Mouse (Mus musculus) heart, embryonic 14.5 days (tissue): ENCODE results near the gene Map1b. TPM values are rescaled to one million over a fixed set of nuclear protein-coding genes. Genes with fewer than 3 reads are reported as not detected.
A peak's percentile ranks its signal among the peaks of the same experiment; 100 is the strongest.

Experiments used
- ATAC-seq: fragments of 200-750 bp; cut with Nextera tagmentation; 2 replicates; pipeline ENCODE4 v1.8.0; 2017; ENCODE audit warnings: low read depth, moderate TSS enrichment; ENCODE audit not compliant: insufficient number of reproducible peaks, insufficient read depth, low FRiP score
- H3K27ac ChIP-seq, 2 experiments: fragments of 200-500 bp in 1 of 2; fragments of 300-500 bp in 1 of 2; sonication (generic) in 1 of 2; replicated peaks in 1 of 2; 2 replicates each; pipeline ENCODE4 v1.5.1; 2012 to 2014; ENCODE audit warnings: low read depth in 2 of 2, low read length in 2 of 2, control low read depth in 1 of 2, mild to moderate bottlenecking in 1 of 2, mixed read lengths in 1 of 2; ENCODE audit not compliant: control insufficient read depth in 1 of 2, insufficient read depth in 1 of 2
- H3K27me3 ChIP-seq: fragments of 300-500 bp; sonication (generic); 2 replicates; pipeline ENCODE4 v1.6.1; 2014; ENCODE audit warnings: mild to moderate bottlenecking, low read length, control low read depth; ENCODE audit not compliant: control insufficient read depth, insufficient read depth
- H3K36me3 ChIP-seq: fragments of 300-500 bp; sonication (generic); 2 replicates; pipeline ENCODE4 v1.6.1; 2014; ENCODE audit warnings: mild to moderate bottlenecking, control low read depth, low read length, mixed read lengths; ENCODE audit not compliant: control insufficient read depth, insufficient read depth
- H3K4me1 ChIP-seq, 2 experiments: fragments of 200-500 bp in 1 of 2; fragments of 300-500 bp in 1 of 2; sonication (generic) in 1 of 2; 2 replicates each; pipeline ENCODE4 v1.6.1; 2012 to 2014; ENCODE audit warnings: low read length in 2 of 2, control low read depth in 1 of 2, mixed read lengths in 1 of 2; ENCODE audit not compliant: control insufficient read depth in 2 of 2, insufficient read depth in 2 of 2
- H3K4me2 ChIP-seq: fragments of 300-500 bp; sonication (generic); 2 replicates; pipeline ENCODE4 v1.6.1; 2014; ENCODE audit warnings: mild to moderate bottlenecking, low read length
- H3K4me3 ChIP-seq, 2 experiments: fragments of 200-500 bp in 1 of 2; fragments of 300-500 bp in 1 of 2; sonication (generic) in 1 of 2; 2 replicates each; pipeline ENCODE4 v1.5.1; 2012 to 2014; ENCODE audit warnings: low read length in 2 of 2, mild to moderate bottlenecking in 2 of 2, control low read depth in 1 of 2, low read depth in 1 of 2, moderate library complexity in 1 of 2; ENCODE audit not compliant: control insufficient read depth in 1 of 2, insufficient read depth in 1 of 2
- H3K9ac ChIP-seq: fragments of 300-500 bp; sonication (generic); 2 replicates; pipeline ENCODE4 v1.6.1; 2014; ENCODE audit warnings: mild to moderate bottlenecking, low read length
- H3K9me3 ChIP-seq: fragments of 300-500 bp; sonication (generic); 2 replicates; pipeline ENCODE4 v1.6.1; 2016; ENCODE audit warnings: low read length, control low read depth; ENCODE audit not compliant: control insufficient read depth
- WGBS: fragments of 180-500 bp; shearing (Covaris S2); extraction: QIAGEN DNeasy Blood & Tissue Kit; methylation state at CpG from one replicate; pipeline ENCODE4 v1.1.7; 2014; 5-methylcytosine and 5-hydroxymethylcytosine counted together
- polyA plus RNA-seq: library from polyadenylated mRNA; unstranded; fragments of >200 nt; fragmentation: Nextera tagmentation; extraction: Ambion mirVana; gene quantifications from 2 replicates; pipeline ENCODE4 v1.2.1, GENCODE M21; 2014

Map1b gene
- polyA plus RNA-seq, 1 experiment from 2014 or later: 135 TPM

DNA sequence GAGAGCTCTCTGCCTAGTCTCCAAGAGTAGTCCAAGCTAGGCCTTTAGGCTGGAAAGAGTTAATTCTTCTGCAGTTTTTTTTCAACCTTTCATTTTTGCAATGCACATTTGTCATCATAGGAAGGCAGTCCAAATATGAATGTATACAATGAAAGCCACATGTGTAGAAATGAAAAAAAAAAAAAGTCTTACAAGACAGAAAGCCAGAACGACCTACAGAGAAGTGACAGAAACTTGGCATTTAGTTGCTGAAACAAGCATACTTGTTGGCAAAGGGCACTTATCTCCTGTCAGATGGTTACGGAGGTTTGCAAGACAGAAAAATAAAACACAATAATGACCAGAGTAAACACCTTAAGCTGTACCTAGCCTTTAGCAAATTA is 9.8 kb downstream of the Map1b start:
- H3K9me3 ChIP-seq: no peaks in the 10 kb centered on the region
- WGBS: 41% methylated on average over 2 of the region's 2 CpGs
- H3K27me3 ChIP-seq: no peaks in the 10 kb centered on the region
- H3K4me1 ChIP-seq: peaks cover 20 to 38% of the 10 kb centered on the region in 2 experiments
- no peak for ATAC-seq
- no peak overlapping the region for H3K27ac ChIP-seq
- no peak overlapping the region for H3K4me3 ChIP-seq
- H3K9ac ChIP-seq: no peak overlapping the region
- peaks cover 51% of the 10 kb centered on the region for H3K36me3 ChIP-seq
- H3K4me2 ChIP-seq: no peak overlapping the region

DNA sequence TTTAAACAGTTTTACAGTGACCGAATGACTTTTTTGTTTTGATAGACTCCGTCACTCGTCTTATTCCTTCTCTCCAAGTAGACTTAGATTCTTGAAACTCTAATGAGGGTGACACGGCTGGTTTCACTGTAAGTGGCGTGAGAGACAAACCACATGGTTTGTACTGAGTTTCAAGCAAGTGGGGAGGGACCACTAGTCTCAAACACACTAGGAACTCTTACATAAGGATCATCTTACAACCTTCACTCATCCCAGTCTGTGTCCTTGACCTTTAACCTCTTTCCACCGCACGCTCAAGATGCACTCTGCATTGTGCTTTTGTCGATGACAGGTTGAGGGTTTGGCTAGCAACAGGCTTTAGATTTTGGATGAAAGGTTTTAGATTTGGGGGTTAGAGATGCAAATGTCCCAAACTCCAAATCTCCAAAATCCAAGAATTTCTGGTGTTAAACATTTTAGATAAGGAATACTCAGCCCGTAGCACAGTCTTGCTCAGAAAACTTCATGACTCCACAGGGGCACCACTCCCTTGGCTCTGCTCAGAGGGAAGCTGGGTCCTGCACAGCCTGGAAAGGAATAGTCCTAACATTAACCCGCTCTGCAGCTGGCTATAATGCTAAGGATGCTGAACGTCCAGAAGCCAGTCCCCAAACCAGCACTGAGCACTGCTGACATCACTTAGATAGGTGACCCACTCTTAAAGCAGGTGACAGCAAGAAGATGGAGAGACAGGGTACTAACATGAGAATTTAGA is 10.3 kb downstream of the Map1b start:
- Histone ChIP-seq H3K4me3 (no peak overlapping the region), H3K27me3 (no peaks in the 10 kb centered on the region), H3K4me2 (no peak overlapping the region), H3K9me3 (no peaks in the 10 kb centered on the region), H3K9ac (no peak overlapping the region), H3K27ac (no peak overlapping the region), H3K36me3 (peaks cover 49% of the 10 kb centered on the region), H3K4me1 (peaks cover 20 to 37% of the 10 kb centered on the region in 2 experiments)
- WGBS: 76% methylated on average over 11 of the region's 11 CpGs
- no peak for ATAC-seq

DNA sequence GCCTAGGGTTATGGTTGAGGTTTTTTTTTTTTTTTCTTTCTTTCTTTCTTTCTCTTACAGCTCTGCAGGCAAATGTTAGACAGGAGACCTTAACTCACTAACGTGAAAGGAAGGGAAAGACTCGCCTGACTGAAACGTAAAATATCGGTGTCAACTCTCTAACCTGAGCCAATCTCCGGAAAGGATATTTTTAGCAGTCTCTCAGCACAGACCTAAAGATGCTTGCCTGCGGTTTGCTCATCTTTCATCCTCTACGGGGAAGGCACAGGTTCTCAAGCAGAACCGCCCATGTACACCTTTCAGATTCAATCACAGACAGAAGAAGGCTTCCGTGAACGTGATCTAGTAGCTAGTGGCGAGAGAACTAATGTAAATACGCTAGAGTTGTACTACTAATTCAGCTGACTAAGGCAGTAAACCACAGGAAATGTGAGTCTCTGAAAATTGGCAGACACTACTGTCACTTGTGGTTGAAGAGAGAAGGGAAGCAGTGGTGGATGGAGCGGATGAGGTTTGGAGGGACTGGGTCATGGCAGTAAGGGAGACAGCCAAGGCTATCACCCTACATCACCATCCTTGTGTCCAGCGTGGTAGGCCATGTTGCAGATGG is 12.9 kb downstream of the Map1b start:
- H3K36me3 ChIP-seq: peaks cover 59% of the 10 kb centered on the region
- no peaks in the 10 kb centered on the region for H3K9me3 ChIP-seq

DNA sequence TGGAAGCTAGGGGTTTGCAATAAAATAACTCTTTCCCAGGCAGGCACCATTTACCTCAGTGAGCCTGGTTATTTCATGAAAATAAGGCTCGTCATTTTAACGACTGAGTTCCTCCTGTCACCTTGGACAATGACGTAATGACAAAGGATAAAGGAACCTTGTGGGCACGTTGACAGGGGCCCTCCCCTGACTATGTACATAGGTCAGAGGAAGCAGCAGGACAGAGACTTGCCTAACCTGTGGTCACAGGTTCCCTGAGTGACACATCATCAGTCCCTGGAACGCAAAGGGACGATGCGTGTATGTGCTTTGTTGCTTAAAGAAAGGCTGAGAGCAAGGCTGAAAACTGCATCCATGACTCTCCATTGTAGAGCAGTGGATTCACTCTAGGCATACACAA is 13.4 kb downstream of the Map1b start:
- H3K36me3 ChIP-seq: peaks cover 54% of the 10 kb centered on the region
- no peak for ATAC-seq
- no peaks in the 10 kb centered on the region for H3K27me3 ChIP-seq
- H3K9ac ChIP-seq: no peak overlapping the region
- no peak overlapping the region for H3K4me2 ChIP-seq
- H3K4me3 ChIP-seq: no peak overlapping the region
- H3K4me1 ChIP-seq: peaks cover 10 to 22% of the 10 kb centered on the region in 2 experiments
- no peak overlapping the region for H3K27ac ChIP-seq
- WGBS: 67% methylated on average over 7 of the region's 7 CpGs
- H3K9me3 ChIP-seq: no peaks in the 10 kb centered on the region

More for the DNA sequence above, 12.9 kb downstream of the Map1b start:
- H3K4me2 ChIP-seq: no peak overlapping the region
- no peak overlapping the region for H3K4me3 ChIP-seq
- no peak overlapping the region for H3K27ac ChIP-seq
- H3K27me3 ChIP-seq: no peaks in the 10 kb centered on the region
- ATAC-seq: no peak
- WGBS: 63% methylated on average over 14 of the region's 14 CpGs
- H3K9ac ChIP-seq: no peak overlapping the region
- H3K4me1 ChIP-seq: peaks cover 15 to 25% of the 10 kb centered on the region in 2 experiments

DNA sequence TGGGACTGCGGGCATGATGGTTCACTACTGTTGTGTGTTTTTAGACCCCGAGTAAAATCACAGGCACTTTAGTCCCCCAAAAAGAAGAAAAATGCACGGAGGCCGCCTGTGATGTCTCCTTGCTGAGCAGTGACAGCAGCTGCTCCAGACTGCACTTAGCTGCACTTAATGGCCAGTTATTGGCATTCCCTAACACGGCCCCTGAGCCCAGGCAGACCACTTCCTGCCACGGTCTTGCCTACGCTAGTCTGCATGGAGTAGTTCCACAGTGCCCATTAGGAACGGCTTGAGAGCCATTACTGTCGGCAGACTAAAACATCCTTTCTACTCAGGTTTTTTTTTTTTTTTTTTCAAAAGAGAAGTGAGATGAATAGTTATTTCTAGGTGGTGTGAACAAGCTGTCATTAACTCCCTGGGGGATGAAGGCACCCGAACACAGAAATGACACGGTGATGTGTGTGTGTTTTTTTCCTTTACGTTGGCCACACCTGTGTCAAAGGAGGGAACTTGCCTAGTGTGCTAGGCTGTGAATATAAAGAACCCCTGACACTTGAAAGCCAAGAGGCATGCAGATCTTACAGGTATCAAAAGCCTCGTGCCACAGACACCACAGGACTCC is 14.1 kb downstream of the Map1b start:
- Histone ChIP-seq H3K4me3 (no peak overlapping the region), H3K9ac (no peak overlapping the region), H3K4me2 (no peak overlapping the region), H3K9me3 (no peaks in the 10 kb centered on the region), H3K4me1 (peaks cover 10 to 22% of the 10 kb centered on the region in 2 experiments), H3K36me3 (peaks cover 47% of the 10 kb centered on the region), H3K27me3 (no peaks in the 10 kb centered on the region), H3K27ac (0 out of 4 replicates have a peak overlapping the region, but pooled peaks of 1 of the 2 experiments have one; percentile 2)
- WGBS: 49% methylated on average over 13 of the region's 13 CpGs
- no peak for ATAC-seq

DNA sequence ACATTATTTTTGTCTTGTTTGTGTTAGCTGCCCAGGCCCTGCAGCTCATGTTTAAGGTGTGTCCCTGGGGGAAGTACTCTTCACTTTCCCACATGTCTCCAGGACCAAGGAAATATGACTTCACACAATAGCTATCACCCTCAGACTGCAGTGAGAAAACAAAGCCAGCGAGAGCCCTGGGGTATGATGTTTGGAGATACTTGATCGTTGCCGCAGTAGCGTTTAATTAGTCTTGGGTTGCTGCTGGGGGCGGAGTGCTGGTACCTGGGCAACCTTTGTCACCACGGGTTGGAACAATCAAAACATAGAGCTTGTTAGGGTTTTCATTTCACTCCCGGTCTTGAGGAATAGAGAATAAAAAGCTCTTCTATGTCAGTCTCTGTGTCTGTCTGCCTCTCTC is 14.9 kb downstream of the Map1b start:
- peaks cover 39% of the 10 kb centered on the region for H3K36me3 ChIP-seq
- WGBS: 76% methylated on average over 7 of the region's 7 CpGs
- H3K9me3 ChIP-seq: no peaks in the 10 kb centered on the region
- no peak overlapping the region for H3K4me3 ChIP-seq
- peaks cover 10 to 22% of the 10 kb centered on the region in 2 experiments for H3K4me1 ChIP-seq
- H3K27ac ChIP-seq: no peak overlapping the region
- no peak overlapping the region for H3K4me2 ChIP-seq
- ATAC-seq: no peak
- no peak overlapping the region for H3K9ac ChIP-seq
- no peaks in the 10 kb centered on the region for H3K27me3 ChIP-seq

DNA sequence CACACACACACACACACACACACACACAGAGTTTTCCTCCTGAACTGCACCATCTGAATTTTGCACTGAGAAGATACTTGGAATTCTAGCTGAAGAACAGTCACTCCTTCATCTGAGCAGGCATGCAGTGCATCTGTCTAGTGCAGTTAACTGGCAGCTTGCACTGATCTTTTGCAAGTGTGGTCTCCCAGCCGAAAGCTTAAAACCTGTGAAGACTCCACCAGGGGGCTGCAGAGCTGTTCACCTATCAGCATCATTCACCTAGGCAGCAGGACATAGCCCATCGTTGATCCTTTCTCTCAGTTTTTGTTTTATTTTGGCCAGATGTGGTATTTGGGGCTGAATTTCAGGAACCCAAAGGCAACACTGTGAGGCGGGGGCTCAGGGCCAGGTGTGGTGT is 15.7 kb downstream of the Map1b start:
- no peak overlapping the region for H3K4me2 ChIP-seq
- WGBS: 74% methylated on average over 3 of the region's 3 CpGs
- no peak for ATAC-seq

More for the DNA sequence above, 15.7 kb downstream of the Map1b start:
- Histone ChIP-seq H3K4me3 (no peak overlapping the region), H3K27me3 (no peaks in the 10 kb centered on the region), H3K36me3 (peaks cover 31% of the 10 kb centered on the region), H3K27ac (no peak overlapping the region), H3K9ac (no peak overlapping the region), H3K4me1 (peaks cover 10 to 22% of the 10 kb centered on the region in 2 experiments), H3K9me3 (no peaks in the 10 kb centered on the region)
